13 mouse cellular contexts compared by ENCODE assay signal in the genomic region with DNA sequence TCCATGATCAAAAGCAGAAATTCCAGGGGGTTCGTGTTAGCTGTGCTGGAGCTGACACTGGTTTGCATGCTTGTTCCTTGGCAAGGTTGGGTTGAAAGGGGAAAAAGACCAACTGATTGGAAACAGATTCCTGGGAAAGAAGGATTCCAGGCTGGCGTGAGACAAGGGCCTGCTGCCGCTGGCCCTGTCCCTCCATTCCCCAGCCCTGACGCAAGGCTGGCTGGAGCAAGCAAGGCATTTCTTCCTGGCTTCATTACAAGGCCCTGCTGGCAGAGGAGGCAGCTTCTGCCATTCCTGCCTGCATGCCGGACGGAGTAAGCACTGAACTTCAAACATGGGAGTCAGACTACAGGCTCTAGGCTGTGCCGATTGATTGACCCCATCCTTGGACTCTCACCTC. TPM values are rescaled to one million over a fixed set of nuclear protein-coding genes. Genes with fewer than 3 reads are reported as not detected.
A peak's percentile ranks its signal among the peaks of the same experiment; 100 is the strongest.
DNase-seq lines count a peak whose midpoint lies in the region; ATAC-seq and TF ChIP-seq lines count a peak whose summit lies in the region.
"Had no signal": no experiment of that assay in that cellular context is flagged by ENCODE, and none has a peak within 500 bp of the region (broad histone marks: within the 10 kb centered on the region; RNA-seq: fewer than 3 reads in every experiment).

No protein-coding gene starts in this region.

- H3K27me3 ChIP-seq in Patski, result no peaks in the 10 kb centered on the region
- no peaks in the 10 kb centered on the region for H3K27me3 ChIP-seq in lung, embryonic 15.5 days
- no peaks in the 10 kb centered on the region for H3K27me3 ChIP-seq in hindbrain, embryonic 10.5 days (ENCODE audit: insufficient read depth, poor library complexity, severe bottlenecking)
- no peaks in the 10 kb centered on the region for H3K27me3 ChIP-seq in kidney, embryonic 14.5 days (ENCODE audit: control insufficient read depth, insufficient read depth, low read length)

- intact Hi-C loops in gastrocnemius, postnatal 36 days (cut with DNase I), result no loop called here

- no peak overlapping the region for H3K27ac ChIP-seq in lung, embryonic 15.5 days
- no peak overlapping the region for H3K27ac ChIP-seq in hindbrain, embryonic 10.5 days
- no peak overlapping the region for H3K27ac ChIP-seq in kidney, embryonic 14.5 days (ENCODE audit: low read depth, low read length)

- CTCF ChIA-PET in Patski (lab: Charles Lee), result interaction anchor here (1.3 to 5.0 kb wide), 4 partner anchors 10 to 40 kb away, joined by 4 to 42 read pairs (median 21); no protein-coding TSS in a partner anchor

- H3K9me3 ChIP-seq in lung, embryonic 15.5 days, result no peaks in the 10 kb centered on the region
- H3K9me3 ChIP-seq in hindbrain, embryonic 10.5 days, result 0 out of 2 replicates have a peak, but pooled peaks cover 4% of the 10 kb centered on the region
- H3K9me3 ChIP-seq in kidney, embryonic 14.5 days (ENCODE audit: control insufficient read depth, low read length), result no peaks in the 10 kb centered on the region

- POLR2A ChIA-PET in Patski (lab: Charles Lee), result interaction anchor here (1.0 to 1.8 kb wide), 2 partner anchors 24 to 26 kb away, joined by 3 to 5 read pairs; no protein-coding TSS in a partner anchor

- peak; percentile 65 for DNase-seq in adrenal gland, postnatal 14 days
- DNase-seq in adrenal gland, adult 8-10 months, result no peak
- DNase-seq in Patski (ENCODE audit: low read depth, low spot score), result no peak
- peak; percentile 65 to 74 for DNase-seq in gastrocnemius, postnatal 36 days
- no peak for DNase-seq in hindbrain, embryonic 10.5 days (ENCODE audit: low spot score)
- DNase-seq in right cerebral cortex, adult 2 months (ENCODE audit: low spot score in 2 of 2), result no peak
- DNase-seq: B cell, adult 2 months; cerebellum, adult 2 months; kidney, adult 8-10 months had no signal

- ATAC-seq in Patski, result peak; percentile 17
- 0 out of 2 replicates have a peak, but pooled peaks have one; percentile 52 for ATAC-seq in lung, embryonic 15.5 days (ENCODE audit: borderline replicate concordance, extremely low read depth, low FRiP score, low TSS enrichment)
- no peak for ATAC-seq in kidney, embryonic 14.5 days (ENCODE audit: low FRiP score, low TSS enrichment)
- ATAC-seq: midbrain, embryonic 16.5 days had no signal

- no peaks in the 10 kb centered on the region for H3K4me1 ChIP-seq in lung, embryonic 15.5 days
- H3K4me1 ChIP-seq in hindbrain, embryonic 10.5 days (replicated peaks), result 0 out of 2 replicates have a peak, but pooled peaks cover 4% of the 10 kb centered on the region
- H3K4me1 ChIP-seq in kidney, embryonic 14.5 days (ENCODE audit: control insufficient read depth, insufficient read depth, low read length), result no peaks in the 10 kb centered on the region

- WGBS in lung, embryonic 15.5 days, result 66% methylated on average over 7 of the region's 7 CpGs
- 79% methylated on average over 7 of the region's 7 CpGs for WGBS in hindbrain, embryonic 10.5 days
- 84% methylated on average over 7 of the region's 7 CpGs for WGBS in kidney, embryonic 14.5 days

- H3K36me3 ChIP-seq in lung, embryonic 15.5 days, result no peaks in the 10 kb centered on the region
- no peaks in the 10 kb centered on the region for H3K36me3 ChIP-seq in hindbrain, embryonic 10.5 days
- no peaks in the 10 kb centered on the region for H3K36me3 ChIP-seq in kidney, embryonic 14.5 days (ENCODE audit: control insufficient read depth, insufficient read depth, low read length)

- no peak overlapping the region for H3K4me3 ChIP-seq in lung, embryonic 15.5 days
- no peak overlapping the region for H3K4me3 ChIP-seq in hindbrain, embryonic 10.5 days
- H3K4me3 ChIP-seq in kidney, embryonic 14.5 days (ENCODE audit: low read length), result no peak overlapping the region

- no peak overlapping the region for H3K9ac ChIP-seq in lung, embryonic 15.5 days
- H3K9ac ChIP-seq in kidney, embryonic 14.5 days (ENCODE audit: low read depth, low read length), result no peak overlapping the region

- in situ Hi-C loops in Patski (cut with MboI; ENCODE audit: low pct_unique_long_range_greater_than_20kb), result no loop called here

- H3K4me2 ChIP-seq in lung, embryonic 15.5 days, result no peak overlapping the region
- H3K4me2 ChIP-seq in kidney, embryonic 14.5 days (replicated peaks; ENCODE audit: low read depth, low read length), result no peak overlapping the region

- no peak for TF ChIP-seq CTCF in Patski (IDR thresholded peaks at IDR 0.05)

RNA-seq across cellular contexts. Expression of a gene that starts 22.2 kb away (rescaled TPM):
- total RNA-seq in adrenal gland, postnatal 14 days (2021), result 0.26 TPM in 1 of 2 replicates, not detected in the other
- 1 to 10 TPM in 1 of 4 experiments, under 1 TPM in 3; 0.38 to 1.7 (median 0.50) TPM for total RNA-seq in adrenal gland, adult 8-10 months (2022)
- 143 TPM for polyA plus RNA-seq in Patski (2021)
- under 1 TPM; 0.74 to 0.91 TPM for total RNA-seq in gastrocnemius, postnatal 36 days (2021)
- 1.8 and 1.9 TPM in 2 replicates for polyA plus RNA-seq in lung, embryonic 15.5 days (2015; fragmentation: Nextera tagmentation; extraction: Ambion mirVana)
- 0.15 and 0.43 TPM in 2 replicates for polyA plus RNA-seq in hindbrain, embryonic 10.5 days (2016; fragmentation: Nextera tagmentation; extraction: Ambion mirVana)
- polyA plus RNA-seq in kidney, embryonic 14.5 days (2014; fragmentation: Nextera tagmentation; extraction: Ambion mirVana), result 0.11 and 0.28 TPM in 2 replicates

RNA-seq across cellular contexts. Expression of a gene that starts 48.4 kb away (rescaled TPM):
- total RNA-seq in adrenal gland, postnatal 14 days (2021), result 3.1 and 3.9 TPM in 2 replicates
- 1 to 10 TPM; 3.3 to 6.1 (median 5.3) TPM for total RNA-seq in adrenal gland, adult 8-10 months (2022)
- 4.0 TPM for polyA plus RNA-seq in Patski (2021)
- total RNA-seq in gastrocnemius, postnatal 36 days (2021), result under 1 TPM; 0.25 to 0.79 TPM
- 9.4 and 11.4 TPM in 2 replicates for polyA plus RNA-seq in lung, embryonic 15.5 days (2015; fragmentation: Nextera tagmentation; extraction: Ambion mirVana)
- 7.2 and 8.1 TPM in 2 replicates for polyA plus RNA-seq in hindbrain, embryonic 10.5 days (2016; fragmentation: Nextera tagmentation; extraction: Ambion mirVana)
- 9.7 and 10.1 TPM in 2 replicates for polyA plus RNA-seq in kidney, embryonic 14.5 days (2014; fragmentation: Nextera tagmentation; extraction: Ambion mirVana)

RNA-seq across cellular contexts. Expression of a gene that starts 55.0 kb away (rescaled TPM):
- total RNA-seq in adrenal gland, postnatal 14 days (2021), result not detected in 2 replicates
- not detected for total RNA-seq in adrenal gland, adult 8-10 months (2022)
- not detected for polyA plus RNA-seq in Patski (2021)
- not detected for total RNA-seq in gastrocnemius, postnatal 36 days (2021)
- not detected in 2 replicates for polyA plus RNA-seq in lung, embryonic 15.5 days (2015; fragmentation: Nextera tagmentation; extraction: Ambion mirVana)
- polyA plus RNA-seq in hindbrain, embryonic 10.5 days (2016; fragmentation: Nextera tagmentation; extraction: Ambion mirVana), result not detected in 2 replicates
- not detected in 2 replicates for polyA plus RNA-seq in kidney, embryonic 14.5 days (2014; fragmentation: Nextera tagmentation; extraction: Ambion mirVana)
- polyA plus RNA-seq: limb, embryonic 11.5 days had no signal

Comparison
In these comparisons a context has a peak if more than half of its experiments do, and no peak if none do; other contexts are left out.
1. DNase-seq: peak in adrenal gland, postnatal 14 days (single experiment) and gastrocnemius, postnatal 36 days (2 of 2); none in adrenal gland, adult 8-10 months (single experiment), Patski (single experiment), hindbrain, embryonic 10.5 days (single experiment) and right cerebral cortex, adult 2 months (0 of 2).
2. RNA of a gene that starts 22.2 kb away (polyA plus RNA-seq): 143 TPM in Patski (single experiment); 1.8 to 1.9 TPM in lung, embryonic 15.5 days, 0.15 to 0.43 TPM in hindbrain, embryonic 10.5 days and 0.11 to 0.28 TPM in kidney, embryonic 14.5 days; every median in the first group is over 10 times any median in the second.